Mouse (Mus musculus): ENCODE data around the gene Klk1.

Klk1 gene

GRCm38 (mm10) chr7:44254930-44255329 is 29.8 kb downstream of the Klk1 start:
- DNase-seq = no peak

- no peak for DNase-seq
Observed at GRCm38 (mm10) chr7:44257278-44257677, 32.1 kb downstream of the Klk1 start, which contains the start of gene Acp4. Gene Acp4, minus strand, starts transcription at chr7:44257378.

GRCm38 (mm10) chr7:44260410-44260809 is 35.2 kb downstream of the Klk1 start:
- DNase-seq = no peak

GRCm38 (mm10) chr7:44261147-44261546 is 36.0 kb downstream of the Klk1 start, which contains the start of gene Gm15517:
Gene Gm15517, plus strand, starts transcription at chr7:44261447.
- no peak for DNase-seq

- peak; percentile 96 for DNase-seq
Observed at GRCm38 (mm10) chr7:44262791-44263643, 37.9 kb downstream of the Klk1 start.

- no peak for DNase-seq
Observed at GRCm38 (mm10) chr7:44268117-44268516, 43.0 kb downstream of the Klk1 start.

GRCm38 (mm10) chr7:44269397-44269796 is 44.2 kb downstream of the Klk1 start:
- no peak for DNase-seq

GRCm38 (mm10) chr7:44271309-44271708 is 46.1 kb downstream of the Klk1 start:
- DNase-seq = no peak

- DNase-seq = no peak
Observed at GRCm38 (mm10) chr7:44272546-44272945, 47.4 kb downstream of the Klk1 start.

GRCm38 (mm10) chr7:44273446-44273845 is 48.3 kb downstream of the Klk1 start:
- DNase-seq = no peak

- no peak for DNase-seq
Observed at GRCm38 (mm10) chr7:44274096-44274495, 48.9 kb downstream of the Klk1 start.

GRCm38 (mm10) chr7:44275546-44275945 is 50.4 kb downstream of the Klk1 start:
- no peak for DNase-seq

GRCm38 (mm10) chr7:44276461-44277249 is 51.5 kb downstream of the Klk1 start:
- no peak for DNase-seq

GRCm38 (mm10) chr7:44277250-44277622 is 52.1 kb downstream of the Klk1 start:
- DNase-seq = peak; percentile 65

Measured in thymus, postnatal 4 days (tissue).